Mouse (Mus musculus): ENCODE data around the gene Prtg. TPM values are rescaled to one million over a fixed set of nuclear protein-coding genes. Genes with fewer than 3 reads are reported as not detected.

Prtg gene
- polyA plus RNA-seq, 1 experiment from 2014 or later, result 3.8 TPM

- ATAC-seq (replicated peaks; ENCODE audit: insufficient number of reproducible peaks, low FRiP score, low TSS enrichment, low read depth) (no peak), DNase-seq (ENCODE audit: low spot score) (no peak)
- Histone ChIP-seq H3K4me1 (ENCODE audit: control insufficient read depth, insufficient read depth, low read length) (no peaks in the 10 kb centered on the region), H3K27ac (replicated peaks; ENCODE audit: low read depth, low read length) (0 out of 2 replicates have a peak overlapping the region, but pooled peaks have one; percentile 52), H3K9ac (replicated peaks; ENCODE audit: low read length) (no peak overlapping the region), H3K27me3 (ENCODE audit: control insufficient read depth, insufficient read depth, low read length) (no peaks in the 10 kb centered on the region), H3K4me3 (ENCODE audit: low read depth, low read length) (no peak overlapping the region), H3K36me3 (replicated peaks; ENCODE audit: control insufficient read depth, insufficient read depth, low read depth, low read length) (no peaks in the 10 kb centered on the region), H3K9me3 (replicated peaks; ENCODE audit: control insufficient read depth, low read length) (no peaks in the 10 kb centered on the region), H3K4me2 (ENCODE audit: low read depth, low read length) (no peak overlapping the region)
- 29% methylated on average over 5 of the region's 5 CpGs for WGBS
Measured at GRCm38 (mm10) chr9:72780694-72781093, 26.0 kb upstream of the Prtg start.

GRCm38 (mm10) chr9:72781466-72781865, 25.2 kb upstream of the Prtg start:
- H3K4me3 ChIP-seq (ENCODE audit: low read depth, low read length), result no peak overlapping the region
- ATAC-seq (replicated peaks; ENCODE audit: insufficient number of reproducible peaks, low FRiP score, low TSS enrichment, low read depth) (no peak; the same call in 1 of the 2 replicates), DNase-seq (ENCODE audit: low spot score) (peak; percentile 46)
- H3K9ac ChIP-seq (replicated peaks; ENCODE audit: low read length), result no peak overlapping the region
- H3K9me3 ChIP-seq (replicated peaks; ENCODE audit: control insufficient read depth, low read length), result no peaks in the 10 kb centered on the region
- no peaks in the 10 kb centered on the region for H3K4me1 ChIP-seq (ENCODE audit: control insufficient read depth, insufficient read depth, low read length)
- H3K27me3 ChIP-seq (ENCODE audit: control insufficient read depth, insufficient read depth, low read length), result no peaks in the 10 kb centered on the region
- no peaks in the 10 kb centered on the region for H3K36me3 ChIP-seq (replicated peaks; ENCODE audit: control insufficient read depth, insufficient read depth, low read depth, low read length)
- H3K27ac ChIP-seq (replicated peaks; ENCODE audit: low read depth, low read length), result no peak overlapping the region
- WGBS, result 38% methylated on average over 4 of the region's 4 CpGs
- no peak overlapping the region for H3K4me2 ChIP-seq (ENCODE audit: low read depth, low read length)

- no peaks in the 10 kb centered on the region for H3K36me3 ChIP-seq (replicated peaks; ENCODE audit: control insufficient read depth, insufficient read depth, low read depth, low read length)
- H3K4me3 ChIP-seq (ENCODE audit: low read depth, low read length), result no peak overlapping the region
- H3K4me2 ChIP-seq (ENCODE audit: low read depth, low read length), result no peak overlapping the region
- DNase-seq (ENCODE audit: low spot score) (peak; percentile 51), ATAC-seq (replicated peaks; ENCODE audit: insufficient number of reproducible peaks, low FRiP score, low TSS enrichment, low read depth) (no peak)
- H3K27me3 ChIP-seq (ENCODE audit: control insufficient read depth, insufficient read depth, low read length), result no peaks in the 10 kb centered on the region
- no peak overlapping the region for H3K9ac ChIP-seq (replicated peaks; ENCODE audit: low read length)
- H3K27ac ChIP-seq (replicated peaks; ENCODE audit: low read depth, low read length), result no peak overlapping the region
- no peaks in the 10 kb centered on the region for H3K9me3 ChIP-seq (replicated peaks; ENCODE audit: control insufficient read depth, low read length)
- H3K4me1 ChIP-seq (ENCODE audit: control insufficient read depth, insufficient read depth, low read length), result no peaks in the 10 kb centered on the region
- 29% methylated on average over 8 of the region's 8 CpGs for WGBS
Measured at GRCm38 (mm10) chr9:72782121-72782520, 24.6 kb upstream of the Prtg start.

GRCm38 (mm10) chr9:72787732-72788131, 18.9 kb upstream of the Prtg start:
- Histone ChIP-seq H3K4me1 (ENCODE audit: control insufficient read depth, insufficient read depth, low read length) (no peaks in the 10 kb centered on the region), H3K4me3 (ENCODE audit: low read depth, low read length) (no peak overlapping the region), H3K27ac (replicated peaks; ENCODE audit: low read depth, low read length) (no peak overlapping the region), H3K27me3 (ENCODE audit: control insufficient read depth, insufficient read depth, low read length) (no peaks in the 10 kb centered on the region), H3K9me3 (replicated peaks; ENCODE audit: control insufficient read depth, low read length) (no peaks in the 10 kb centered on the region), H3K9ac (replicated peaks; ENCODE audit: low read length) (no peak overlapping the region), H3K4me2 (ENCODE audit: low read depth, low read length) (no peak overlapping the region), H3K36me3 (replicated peaks; ENCODE audit: control insufficient read depth, insufficient read depth, low read depth, low read length) (no peaks in the 10 kb centered on the region)
- WGBS, result 85% methylated on average over 1 of the region's 1 CpGs
- no peak for ATAC-seq (replicated peaks; ENCODE audit: insufficient number of reproducible peaks, low FRiP score, low TSS enrichment, low read depth)
- DNase-seq (ENCODE audit: low spot score), result no peak

GRCm38 (mm10) chr9:72790530-72791212, 16.0 kb upstream of the Prtg start:
- no peak overlapping the region for H3K9ac ChIP-seq (replicated peaks; ENCODE audit: low read length)
- WGBS, result 47% methylated on average over 14 of the region's 14 CpGs
- H3K9me3 ChIP-seq (replicated peaks; ENCODE audit: control insufficient read depth, low read length), result no peaks in the 10 kb centered on the region
- no peaks in the 10 kb centered on the region for H3K27me3 ChIP-seq (ENCODE audit: control insufficient read depth, insufficient read depth, low read length)
- no peaks in the 10 kb centered on the region for H3K4me1 ChIP-seq (ENCODE audit: control insufficient read depth, insufficient read depth, low read length)
- H3K4me2 ChIP-seq (ENCODE audit: low read depth, low read length), result no peak overlapping the region
- H3K4me3 ChIP-seq (ENCODE audit: low read depth, low read length), result no peak overlapping the region
- no peaks in the 10 kb centered on the region for H3K36me3 ChIP-seq (replicated peaks; ENCODE audit: control insufficient read depth, insufficient read depth, low read depth, low read length)
- H3K27ac ChIP-seq (replicated peaks; ENCODE audit: low read depth, low read length), result no peak overlapping the region
- DNase-seq (ENCODE audit: low spot score) (no peak), ATAC-seq (replicated peaks; ENCODE audit: insufficient number of reproducible peaks, low FRiP score, low TSS enrichment, low read depth) (no peak)

GRCm38 (mm10) chr9:72791213-72791582, 15.5 kb upstream of the Prtg start:
- WGBS, result 26% methylated on average over 10 of the region's 10 CpGs
- no peaks in the 10 kb centered on the region for H3K4me1 ChIP-seq (ENCODE audit: control insufficient read depth, insufficient read depth, low read length)
- DNase-seq (ENCODE audit: low spot score) (peak; percentile 37), ATAC-seq (replicated peaks; ENCODE audit: insufficient number of reproducible peaks, low FRiP score, low TSS enrichment, low read depth) (no peak)
- H3K9ac ChIP-seq (replicated peaks; ENCODE audit: low read length), result no peak overlapping the region
- H3K27ac ChIP-seq (replicated peaks; ENCODE audit: low read depth, low read length), result no peak overlapping the region
- H3K4me3 ChIP-seq (ENCODE audit: low read depth, low read length), result no peak overlapping the region
- H3K36me3 ChIP-seq (replicated peaks; ENCODE audit: control insufficient read depth, insufficient read depth, low read depth, low read length), result no peaks in the 10 kb centered on the region
- no peaks in the 10 kb centered on the region for H3K27me3 ChIP-seq (ENCODE audit: control insufficient read depth, insufficient read depth, low read length)
- no peaks in the 10 kb centered on the region for H3K9me3 ChIP-seq (replicated peaks; ENCODE audit: control insufficient read depth, low read length)
- H3K4me2 ChIP-seq (ENCODE audit: low read depth, low read length), result no peak overlapping the region; the same call in 1 of the 2 replicates

- WGBS, result 1% methylated on average over 6 of the region's 6 CpGs
- ATAC-seq (replicated peaks; ENCODE audit: insufficient number of reproducible peaks, low FRiP score, low TSS enrichment, low read depth), result no peak
- Histone ChIP-seq H3K4me1 (ENCODE audit: control insufficient read depth, insufficient read depth, low read length) (no peaks in the 10 kb centered on the region), H3K36me3 (replicated peaks; ENCODE audit: control insufficient read depth, insufficient read depth, low read depth, low read length) (no peaks in the 10 kb centered on the region), H3K9ac (replicated peaks; ENCODE audit: low read length) (no peak overlapping the region), H3K4me2 (ENCODE audit: low read depth, low read length) (peak overlapping the region; percentile 7; the same call in 1 of the 2 replicates), H3K9me3 (replicated peaks; ENCODE audit: control insufficient read depth, low read length) (no peaks in the 10 kb centered on the region), H3K4me3 (ENCODE audit: low read depth, low read length) (no peak overlapping the region), H3K27me3 (ENCODE audit: control insufficient read depth, insufficient read depth, low read length) (no peaks in the 10 kb centered on the region), H3K27ac (replicated peaks; ENCODE audit: low read depth, low read length) (no peak overlapping the region)
- DNase-seq (ENCODE audit: low spot score), result peak; percentile 57
Measured at GRCm38 (mm10) chr9:72791681-72792080, 15.0 kb upstream of the Prtg start.

GRCm38 (mm10) chr9:72795243-72795642, 11.4 kb upstream of the Prtg start:
- ATAC-seq (replicated peaks; ENCODE audit: insufficient number of reproducible peaks, low FRiP score, low TSS enrichment, low read depth) (no peak), DNase-seq (ENCODE audit: low spot score) (no peak)
- Histone ChIP-seq H3K27me3 (ENCODE audit: control insufficient read depth, insufficient read depth, low read length) (no peaks in the 10 kb centered on the region), H3K36me3 (replicated peaks; ENCODE audit: control insufficient read depth, insufficient read depth, low read depth, low read length) (no peaks in the 10 kb centered on the region), H3K4me2 (ENCODE audit: low read depth, low read length) (no peak overlapping the region), H3K9ac (replicated peaks; ENCODE audit: low read length) (no peak overlapping the region), H3K4me3 (ENCODE audit: low read depth, low read length) (no peak overlapping the region), H3K27ac (replicated peaks; ENCODE audit: low read depth, low read length) (no peak overlapping the region), H3K4me1 (ENCODE audit: control insufficient read depth, insufficient read depth, low read length) (no peaks in the 10 kb centered on the region), H3K9me3 (replicated peaks; ENCODE audit: control insufficient read depth, low read length) (no peaks in the 10 kb centered on the region)
- 81% methylated on average over 3 of the region's 3 CpGs for WGBS
